Mouse (Mus musculus): ENCODE data around the gene Larp7. TPM values are rescaled to one million over a fixed set of nuclear protein-coding genes. Genes with fewer than 3 reads are reported as not detected.

Larp7 gene
- 79.8 TPM for polyA plus RNA-seq (2017; shearing (Covaris generic))

GRCm38 (mm10) chr3:127552973-127553719 lies at the start of gene Larp7, which contains the start of gene Zgrf1:
TSS of gene Larp7 (minus strand) at chr3:127553349.
TSS of gene Zgrf1 (plus strand) at chr3:127553489.

GRCm38 (mm10) chr3:127498742-127499400 lies 54.3 kb downstream of the Larp7 start, which contains the start of gene Ank2:
TSS of gene Ank2 (minus strand) at chr3:127499350.

Other genes starting within 250 kb of the Larp7 start
- 0.78 TPM for gene Ank2, start 54.0 kb downstream of the Larp7 start, polyA plus RNA-seq (2017; shearing (Covaris generic))
- 3.6 TPM for gene Zgrf1, start 140 bp upstream of the Larp7 start, polyA plus RNA-seq (2017; shearing (Covaris generic))
- not detected for gene Neurog2, start 79.8 kb upstream of the Larp7 start, polyA plus RNA-seq (2017; shearing (Covaris generic))
- 0.78 TPM for gene Alpk1, start 227.2 kb upstream of the Larp7 start, polyA plus RNA-seq (2017; shearing (Covaris generic))
- not detected for gene Tifa, start 236.5 kb upstream of the Larp7 start, polyA plus RNA-seq (2017; shearing (Covaris generic))